Comparison of ENCODE assay signal across 13 mouse cellular contexts in genomic region chr2:120082416-120082815, GRCm38 (mm10).
"Had no signal": no experiment of that assay in that cellular context is flagged by ENCODE, and none has a peak within 500 bp of the region (broad histone marks: within the 10 kb centered on the region; RNA-seq: fewer than 3 reads in every experiment).

No protein-coding gene starts in this region.

- H3K4me1 ChIP-seq: limb, embryonic 13.5 days; lung, embryonic 15.5 days; midbrain, embryonic 12.5 days; neural tube, embryonic 13.5 days had no signal

- H3K36me3 ChIP-seq: limb, embryonic 13.5 days; lung, embryonic 15.5 days; midbrain, embryonic 12.5 days; neural tube, embryonic 13.5 days had no signal

- H3K4me2 ChIP-seq: limb, embryonic 13.5 days; liver, embryonic 11.5 days; lung, embryonic 15.5 days; midbrain, embryonic 12.5 days; neural tube, embryonic 13.5 days had no signal

- ATAC-seq: midbrain, embryonic 16.5 days had no signal

- H3K9ac ChIP-seq: limb, embryonic 13.5 days; lung, embryonic 15.5 days; midbrain, embryonic 12.5 days; neural tube, embryonic 13.5 days had no signal

- H3K9me3 ChIP-seq: limb, embryonic 13.5 days; lung, embryonic 15.5 days; midbrain, embryonic 12.5 days; neural tube, embryonic 13.5 days had no signal

- H3K27ac ChIP-seq: limb, embryonic 13.5 days; lung, embryonic 15.5 days; midbrain, embryonic 12.5 days; neural tube, embryonic 13.5 days had no signal

- H3K4me3 ChIP-seq: limb, embryonic 13.5 days; lung, embryonic 15.5 days; midbrain, embryonic 12.5 days; neural tube, embryonic 13.5 days had no signal

- DNase-seq: kidney, adult 11 months; kidney, postnatal 14 days; left cerebral cortex, postnatal 4 days; lung, postnatal 14 days; retina, postnatal 1 day; right cerebral cortex, postnatal 4 days; thymus, postnatal 4 days had no signal
